Mouse (Mus musculus): ENCODE data around the gene Fam222b.
"Not testable (repeated sequence)": the region's sequence is repeated elsewhere in the genome, so short reads cannot be mapped to it uniquely, and the experiment has no call there.

Gene Fam222b

DNA sequence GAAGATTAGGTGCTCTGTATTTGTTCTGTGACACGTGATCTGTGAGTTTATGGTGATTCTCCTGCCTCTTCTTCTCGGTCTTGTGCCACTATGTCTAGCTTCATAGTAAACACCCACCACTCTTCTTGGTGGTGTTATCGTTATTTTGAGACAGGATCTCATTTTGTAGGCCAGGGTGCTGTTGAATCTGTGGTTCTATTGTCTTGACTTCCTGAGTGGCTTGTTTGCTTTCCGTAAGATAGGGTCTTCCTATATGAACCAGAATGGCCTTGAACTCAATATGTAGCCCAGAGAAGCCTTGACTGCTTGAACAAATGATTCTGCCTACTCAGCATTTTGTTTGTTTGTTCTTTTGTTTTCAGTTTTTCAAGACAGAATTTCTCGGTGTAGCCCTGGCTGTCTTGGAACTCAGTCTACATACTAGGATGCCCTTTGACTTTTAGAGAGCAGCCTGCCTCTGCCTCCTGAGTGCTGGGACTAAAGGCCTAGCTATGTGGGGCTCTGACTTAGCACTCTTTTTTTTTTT lies 6.6 kb upstream of the Fam222b start:
- no peak for DNase-seq (ENCODE audit: low spot score)

DNA sequence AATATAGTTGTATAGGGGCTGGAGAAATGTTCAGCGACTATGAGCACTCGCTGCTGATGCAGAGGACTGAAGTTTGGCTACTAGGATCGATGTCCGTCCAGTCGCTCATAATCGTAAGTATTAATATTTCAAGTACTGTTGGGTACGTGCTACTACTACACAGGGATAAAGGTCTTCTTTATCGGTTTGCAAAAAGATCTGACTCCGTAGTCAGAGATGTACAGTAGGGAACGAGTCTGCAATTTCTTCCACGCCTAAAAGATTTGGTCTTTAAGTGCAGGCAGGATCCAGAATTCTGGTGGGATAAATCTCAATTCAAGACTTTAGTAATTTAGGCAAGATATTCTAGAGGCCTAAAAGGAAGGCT lies 340 bp upstream of the Fam222b start:
- DNase-seq (ENCODE audit: low spot score): no peak

DNA sequence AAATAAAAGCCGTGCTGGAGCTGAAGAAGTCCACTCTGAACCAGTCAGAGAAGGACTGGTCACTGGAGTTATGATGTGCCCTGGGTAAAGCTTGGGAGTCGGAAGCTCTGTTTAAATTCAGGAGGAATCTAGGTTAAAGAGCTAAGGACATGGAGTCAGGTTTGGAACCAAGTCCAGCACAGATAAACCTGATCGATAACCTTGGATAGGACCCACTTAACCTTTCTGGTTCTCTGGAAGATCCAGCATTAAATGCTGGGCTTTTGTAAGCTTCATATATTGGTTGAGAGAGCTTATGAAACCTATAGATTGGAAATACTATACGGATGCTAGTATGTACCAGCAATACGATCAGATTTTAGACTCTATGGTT lies 670 bp downstream of the Fam222b start:
- no peak for DNase-seq (ENCODE audit: low spot score)

DNA sequence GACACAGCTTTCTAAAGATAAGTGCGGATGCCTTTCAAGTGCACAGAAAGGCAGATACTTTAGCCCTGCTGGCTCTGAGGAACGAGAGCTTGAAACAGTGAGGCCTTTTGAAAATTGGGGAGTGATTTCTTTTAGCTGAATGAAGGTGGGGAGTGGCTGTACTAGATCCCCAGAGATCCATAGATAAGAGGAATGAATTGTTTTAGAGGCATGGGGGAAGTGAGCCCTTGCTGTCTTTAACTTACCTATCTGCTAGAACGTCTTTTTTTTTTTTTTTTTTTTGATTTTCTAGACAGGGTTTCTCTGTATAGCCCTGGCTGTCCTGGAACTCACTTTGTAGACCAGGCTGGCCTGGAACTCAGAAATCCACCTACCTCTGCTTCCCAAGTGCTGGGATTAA lies 2.6 kb downstream of the Fam222b start:
- no peak for DNase-seq (ENCODE audit: low spot score)

DNA sequence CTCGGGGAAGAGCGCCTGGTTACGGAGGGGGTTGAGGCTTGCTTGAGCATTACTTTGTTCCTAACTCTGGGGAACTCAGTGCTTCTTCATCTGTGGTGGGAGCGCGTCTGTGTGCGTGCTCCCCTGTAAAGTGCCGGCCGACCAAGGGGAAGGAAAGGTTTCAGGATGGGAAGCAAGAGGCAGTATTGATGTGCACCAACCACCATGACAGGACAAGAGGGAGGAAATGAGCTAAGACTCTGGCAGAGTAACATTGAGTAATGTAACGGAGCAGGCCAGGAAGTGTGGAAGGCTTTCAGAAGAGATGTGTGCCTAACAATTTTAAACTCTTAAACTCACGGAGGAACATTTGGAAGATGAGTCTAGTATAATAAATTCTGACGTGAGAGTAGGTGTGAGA lies 6.3 kb downstream of the Fam222b start:
- no peak for DNase-seq (ENCODE audit: low spot score)

DNA sequence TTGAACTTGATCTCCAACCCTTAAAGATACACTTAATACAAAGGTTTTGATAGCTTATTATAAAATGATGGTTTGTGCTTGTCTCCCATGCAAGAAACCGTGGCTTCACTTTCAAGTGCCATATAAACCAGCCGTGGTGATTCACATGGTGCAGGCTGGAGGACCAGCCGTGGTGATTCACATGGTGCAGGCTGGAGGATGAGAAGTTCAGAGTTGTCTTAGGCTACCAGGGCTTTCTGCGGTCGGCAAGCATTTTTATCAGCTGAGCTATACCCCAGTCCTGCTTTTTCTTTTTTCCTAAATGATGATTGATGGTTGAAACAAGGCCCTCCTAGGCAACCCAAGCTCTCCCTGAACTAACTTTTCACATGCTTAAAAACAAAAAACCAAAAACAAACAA lies 7.7 kb downstream of the Fam222b start:
- DNase-seq (ENCODE audit: low spot score): no peak

DNA sequence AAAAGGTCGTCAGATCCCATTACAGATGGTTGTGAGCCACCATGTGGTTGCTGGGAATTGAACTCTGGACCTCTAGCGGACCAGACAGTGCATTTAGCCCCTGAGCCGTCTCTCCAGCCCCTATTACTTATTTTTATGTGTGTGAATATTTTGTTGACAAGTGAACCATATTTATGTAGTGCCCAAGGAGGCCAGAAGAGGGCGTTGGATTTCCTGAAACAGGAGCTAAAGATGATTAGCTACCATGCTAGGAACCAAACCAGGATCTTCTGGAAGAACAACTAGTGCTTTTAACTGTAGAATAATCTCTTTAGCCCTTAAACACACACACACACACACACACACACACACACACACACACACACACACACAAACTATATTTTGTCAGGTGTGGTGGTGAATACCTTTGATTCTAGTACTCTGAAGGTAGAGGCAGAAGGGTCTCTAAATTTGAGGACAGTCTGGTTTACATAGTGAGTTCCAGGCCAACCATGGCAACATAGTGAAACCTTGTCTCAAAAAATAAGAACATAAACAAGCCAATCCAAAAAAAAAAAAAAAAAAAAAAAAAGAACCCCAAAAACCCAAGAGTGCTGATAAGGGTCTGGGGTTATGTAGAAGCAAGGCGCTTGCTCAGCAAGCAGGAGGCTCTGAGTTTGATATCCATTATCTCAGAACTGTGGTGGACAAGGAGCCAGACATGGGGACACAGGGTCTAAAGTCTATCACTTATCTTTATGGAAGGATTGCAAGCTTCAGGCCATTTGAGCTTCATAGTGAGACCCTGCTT lies 8.7 kb downstream of the Fam222b start:
- DNase-seq (ENCODE audit: low spot score): peak; percentile 20

DNA sequence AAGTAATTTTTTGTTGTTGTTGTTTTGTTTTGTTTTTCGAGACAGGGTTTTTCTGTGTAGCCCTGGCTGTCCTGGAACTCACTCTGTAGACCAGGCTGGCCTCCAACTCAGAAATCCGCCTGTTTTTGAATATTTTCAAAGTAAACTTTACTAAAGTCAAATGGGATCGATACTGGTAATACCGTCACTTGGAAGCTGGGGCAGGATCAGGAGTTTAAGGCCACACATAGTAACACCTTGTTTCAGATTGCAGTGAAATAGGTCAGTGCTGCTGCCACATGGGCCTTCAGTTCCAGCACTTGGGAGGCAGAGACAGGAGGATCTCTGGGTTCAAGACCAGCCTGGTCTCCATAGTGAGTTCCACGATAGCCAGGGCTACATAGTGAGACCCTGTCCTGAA lies 10.0 kb downstream of the Fam222b start:
- DNase-seq (ENCODE audit: low spot score): no peak

DNA sequence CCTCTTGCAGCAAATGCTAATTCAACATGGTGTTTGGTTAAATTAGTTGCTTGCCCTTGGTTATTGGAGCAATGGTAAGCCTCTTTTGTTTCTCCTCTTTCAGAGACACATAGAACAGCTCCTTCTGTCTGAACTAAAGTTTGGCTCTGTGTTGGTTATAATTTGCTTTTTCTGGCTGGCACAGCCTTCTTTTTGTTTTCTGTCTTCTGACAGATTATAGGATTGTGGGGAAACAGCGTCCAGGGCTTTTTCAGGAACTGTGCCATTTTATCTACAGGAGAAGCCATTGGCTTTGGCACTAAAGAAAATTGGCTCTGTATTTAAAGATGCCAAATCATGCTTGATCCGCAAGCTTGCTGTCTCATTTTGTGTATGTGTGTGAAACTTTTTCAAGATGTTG lies 19.2 kb downstream of the Fam222b start:
- no peak for DNase-seq (ENCODE audit: low spot score)

DNA sequence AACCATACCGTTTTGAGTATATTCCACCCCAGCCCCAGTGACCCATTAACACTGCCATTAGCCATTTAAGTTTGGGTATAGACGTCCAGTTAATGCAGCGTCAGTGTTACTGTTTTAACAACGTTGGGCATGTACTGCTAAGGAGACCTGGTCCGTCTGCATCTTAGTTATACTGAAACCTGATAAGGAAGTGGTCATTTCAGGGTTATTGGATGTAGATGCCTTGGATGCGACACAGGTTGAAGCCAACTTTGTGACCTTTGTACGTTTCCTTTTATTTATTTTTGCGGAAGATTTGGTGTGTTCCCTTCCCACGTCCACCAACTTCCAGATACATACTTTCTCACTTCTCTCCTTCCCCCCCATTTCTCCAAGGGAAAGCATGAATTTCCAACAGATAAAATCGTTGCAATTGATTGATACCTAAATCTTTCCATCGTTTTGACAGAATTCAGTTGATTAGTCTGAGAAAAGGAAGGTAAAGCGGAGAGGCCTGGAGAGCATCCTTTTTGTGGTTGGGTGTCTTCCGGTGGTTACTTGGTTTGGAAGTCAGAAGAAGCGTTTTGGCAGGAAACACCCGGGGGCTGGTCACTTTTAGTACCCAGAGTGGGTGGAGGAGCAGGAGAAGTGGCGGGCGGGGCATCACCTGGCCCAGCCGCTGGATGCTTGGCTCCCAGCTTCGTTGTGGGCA lies 20.4 kb downstream of the Fam222b start:
- no peak for DNase-seq (ENCODE audit: low spot score)

DNA sequence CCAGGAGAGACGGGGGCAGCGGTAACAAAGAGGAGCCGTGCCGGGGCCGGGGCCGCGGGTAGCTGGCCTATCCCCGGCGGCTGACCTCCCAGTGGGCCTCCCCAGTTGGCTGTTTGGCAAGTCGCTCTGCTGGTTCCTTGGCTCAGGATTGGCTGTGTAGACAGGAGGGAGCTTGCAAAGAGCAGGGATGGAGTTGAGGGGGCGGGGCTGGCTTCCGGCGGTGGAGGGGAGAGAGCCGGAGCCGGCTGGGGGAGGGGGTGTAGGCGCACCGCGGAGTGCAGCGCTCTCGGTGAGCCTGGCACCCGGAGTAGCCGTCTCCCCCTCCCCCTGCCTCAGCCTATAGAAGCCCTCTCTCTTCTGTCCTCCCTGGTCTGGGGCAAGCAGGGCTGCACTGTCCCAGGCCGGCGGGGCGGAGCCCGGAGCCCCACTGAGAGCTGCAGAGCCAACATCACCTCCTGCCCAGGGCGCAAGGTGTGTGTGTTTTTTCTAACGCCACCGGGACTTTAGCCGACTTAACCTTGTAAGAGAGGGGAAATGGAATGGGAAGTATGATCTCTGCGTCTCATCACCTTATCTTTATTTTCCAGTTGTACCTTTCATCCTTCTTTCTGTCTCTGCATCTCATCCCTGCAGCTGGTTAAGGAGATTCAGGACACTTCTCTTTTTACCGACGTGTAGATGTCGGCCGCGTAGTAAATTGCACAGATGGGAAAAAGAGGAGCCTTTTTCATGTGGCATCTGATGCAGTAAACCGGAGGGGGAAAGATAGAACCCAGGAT lies 21.1 kb downstream of the Fam222b start:
- peak; percentile 96 for DNase-seq (ENCODE audit: low spot score)

DNA sequence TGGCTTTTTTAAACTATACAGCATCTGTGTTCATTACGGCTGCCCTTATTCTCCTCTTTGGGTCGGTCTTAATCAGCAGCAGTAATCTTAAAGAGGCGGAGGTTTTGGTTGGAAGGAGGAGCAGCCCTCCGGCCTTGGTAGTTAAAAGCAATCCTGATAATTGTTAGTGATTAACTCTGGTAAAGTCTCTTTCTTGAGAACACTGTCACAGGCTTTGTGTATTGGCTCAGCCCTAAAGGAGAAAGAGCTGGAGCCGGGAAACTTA lies 21.6 kb downstream of the Fam222b start:
- peak; percentile 17 for DNase-seq (ENCODE audit: low spot score)

DNA sequence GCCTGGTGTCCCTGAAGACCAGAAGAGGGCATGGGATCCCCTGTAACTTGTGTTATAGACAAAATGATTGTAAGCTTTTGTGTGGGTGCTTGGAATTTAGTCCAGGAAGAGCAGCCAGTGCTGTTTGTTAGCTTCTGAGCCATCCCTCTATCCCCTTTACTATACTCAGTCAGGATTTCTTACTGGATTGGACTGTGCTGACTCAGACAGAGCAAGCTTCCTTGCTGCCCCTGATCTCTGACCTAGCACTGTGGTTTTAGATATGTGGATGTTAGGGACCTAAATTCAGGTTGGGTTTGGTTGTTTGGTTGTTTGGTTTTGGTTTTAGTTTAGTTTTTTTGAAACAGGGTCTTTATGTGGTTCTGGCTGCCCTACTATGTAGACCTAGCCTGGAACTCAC lies 24.0 kb downstream of the Fam222b start:
- no peak for DNase-seq (ENCODE audit: low spot score)

DNA sequence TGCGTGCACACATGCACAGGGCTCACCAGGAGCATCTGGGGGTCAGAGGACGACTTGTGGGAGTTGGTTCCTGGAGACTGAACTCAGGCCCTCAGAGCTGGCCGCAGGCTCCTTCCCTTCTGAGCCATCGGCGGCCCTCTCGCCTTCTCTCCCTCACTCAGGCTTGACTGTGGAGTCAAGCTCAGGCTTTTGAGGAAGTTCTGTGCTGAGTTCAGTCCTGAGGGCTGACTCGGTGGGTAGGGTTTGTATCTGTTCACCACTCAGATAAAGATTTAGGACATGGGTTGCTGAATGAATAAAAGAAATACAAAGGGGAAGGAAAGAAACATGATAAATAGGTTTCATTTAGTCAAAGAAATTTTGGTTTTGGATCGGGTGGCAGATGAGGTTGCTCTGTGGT lies 25.4 kb downstream of the Fam222b start:
- no peak for DNase-seq (ENCODE audit: low spot score)

DNA sequence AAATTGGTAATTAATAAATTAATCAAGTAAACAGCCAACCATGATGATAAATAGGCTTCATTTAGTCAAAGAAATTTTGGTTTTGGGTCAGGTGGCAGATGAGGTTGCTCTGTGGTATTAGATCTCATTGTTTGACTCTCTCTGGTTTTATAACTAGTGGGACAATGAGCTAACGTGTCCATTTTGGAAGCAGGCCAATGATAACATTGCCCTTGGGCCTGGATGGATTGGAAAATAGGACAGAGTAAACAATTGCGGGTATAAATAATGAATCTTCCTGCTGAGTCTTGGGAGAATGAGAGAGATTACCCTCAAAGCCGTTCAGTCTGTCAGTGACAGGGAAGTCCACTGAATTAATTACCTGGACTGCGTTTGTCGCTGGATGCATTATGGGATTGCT lies 26.7 kb downstream of the Fam222b start:
- DNase-seq (ENCODE audit: low spot score): no peak

DNA sequence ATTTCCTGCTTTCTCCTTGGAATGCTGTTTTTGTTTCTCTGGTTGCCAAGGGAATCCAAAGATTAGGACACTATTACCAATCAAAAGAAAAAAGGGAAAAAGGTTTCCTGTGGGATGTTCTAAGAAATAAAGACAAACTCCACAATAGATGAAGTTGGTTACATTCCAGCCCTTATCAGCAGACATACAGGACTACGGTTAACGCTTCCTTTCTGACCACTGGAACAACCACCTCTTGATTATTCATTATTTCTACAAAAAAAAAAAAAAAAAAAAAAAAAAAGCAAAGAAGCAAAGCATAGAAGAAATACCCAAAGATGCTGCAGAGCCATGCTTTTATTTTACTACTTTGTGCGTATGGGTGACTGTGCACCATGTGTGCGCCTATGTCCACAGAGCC lies 28.4 kb downstream of the Fam222b start:
- DNase-seq (ENCODE audit: low spot score): no peak

DNA sequence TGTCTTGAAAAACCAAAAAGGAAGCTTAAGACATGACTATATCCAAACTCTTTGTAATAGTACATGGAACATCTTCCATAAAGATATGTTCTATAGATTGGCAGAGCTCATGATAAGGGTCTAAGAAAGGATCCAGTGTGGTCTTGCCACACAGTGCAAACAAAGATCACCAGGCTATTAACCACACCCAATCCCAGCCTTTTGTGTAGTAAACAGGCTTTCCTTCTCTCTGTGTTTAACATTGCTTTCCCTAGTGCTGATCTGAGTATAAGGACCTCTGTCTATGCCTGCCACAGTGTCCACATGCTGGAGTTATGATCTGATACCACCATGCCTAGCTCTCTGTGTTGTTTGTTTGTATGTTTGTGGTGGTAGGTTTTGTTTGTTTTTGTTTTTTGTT lies 29.3 kb downstream of the Fam222b start:
- DNase-seq (ENCODE audit: low spot score): no peak

DNA sequence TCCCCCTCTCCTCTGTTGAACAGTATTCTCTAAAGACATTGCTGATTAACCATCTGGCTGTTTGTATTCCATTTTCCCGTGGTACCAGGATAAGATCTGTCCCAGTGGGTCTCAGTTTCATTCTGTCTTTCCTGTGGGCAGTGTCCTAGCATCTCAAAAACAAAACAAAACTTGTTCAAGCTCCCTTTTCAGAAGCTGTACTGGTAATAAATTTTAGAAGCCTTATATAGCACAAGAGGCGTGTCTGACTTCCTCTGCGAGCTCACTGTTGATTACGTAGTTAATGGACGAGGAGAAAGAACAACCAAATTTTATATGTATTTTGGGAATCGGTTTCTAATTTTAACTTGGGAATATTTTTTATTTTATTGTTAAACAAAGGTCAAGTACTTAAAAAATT lies 31.2 kb downstream of the Fam222b start:
- no peak for DNase-seq (ENCODE audit: low spot score)

DNA sequence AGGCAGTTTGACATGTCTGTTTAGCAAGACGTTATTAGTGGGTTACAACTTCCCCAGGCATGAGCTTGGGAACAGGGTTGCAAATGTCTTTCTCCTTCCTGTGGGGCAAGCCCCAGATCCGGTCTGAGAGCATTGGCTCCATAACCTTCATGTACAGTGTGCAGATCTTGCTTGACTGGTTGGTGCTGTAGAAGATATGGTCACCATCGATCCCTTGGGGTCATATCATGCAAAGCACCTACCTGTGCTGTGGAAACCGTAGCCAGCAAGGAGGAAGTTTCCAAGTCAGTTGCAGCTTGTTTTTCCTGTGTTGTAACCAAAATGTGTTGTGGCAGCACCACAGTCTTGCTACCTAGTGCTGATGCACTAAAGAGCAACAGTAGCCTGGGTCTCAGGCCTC lies 32.3 kb downstream of the Fam222b start:
- no peak for DNase-seq (ENCODE audit: low spot score)

DNA sequence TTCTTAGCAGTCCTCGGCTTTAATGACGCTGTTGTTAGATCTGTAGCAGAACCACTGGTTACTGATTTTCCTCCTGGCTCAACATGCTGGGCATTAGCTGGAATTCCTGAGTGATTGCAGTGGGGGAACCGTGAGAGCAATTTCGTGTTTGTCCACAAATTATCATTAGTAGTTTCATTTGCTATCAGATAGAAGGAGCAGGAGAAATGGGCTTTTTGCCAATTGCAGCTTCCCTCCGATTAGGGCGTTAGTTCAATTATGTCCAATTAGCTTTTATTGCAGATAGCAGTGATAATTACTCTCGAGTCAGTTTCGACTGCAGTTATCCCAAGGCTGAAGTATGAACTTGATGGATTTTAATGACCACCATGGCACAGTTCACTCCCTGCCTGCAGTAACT lies 35.0 kb downstream of the Fam222b start:
- peak; percentile 10 for DNase-seq (ENCODE audit: low spot score)

DNA sequence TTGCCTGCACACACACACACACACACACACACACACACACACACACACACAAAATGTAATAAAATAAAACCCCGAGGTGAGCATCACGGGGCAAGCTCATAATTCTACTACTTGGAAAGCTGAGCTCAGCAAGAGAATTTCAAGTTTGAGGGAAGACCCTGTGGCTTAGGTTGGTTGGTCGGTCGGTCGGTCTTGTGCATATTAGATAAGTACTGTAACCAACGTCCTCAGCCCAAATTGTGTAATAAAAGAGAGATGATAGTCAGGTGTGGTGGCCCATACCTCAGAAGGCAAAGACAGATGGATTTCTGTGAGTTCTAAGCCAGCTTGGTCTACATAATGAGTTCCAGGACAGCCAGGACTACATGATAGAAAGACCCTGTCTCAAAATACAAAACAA lies 39.5 kb downstream of the Fam222b start:
- no peak for DNase-seq (ENCODE audit: low spot score)

DNA sequence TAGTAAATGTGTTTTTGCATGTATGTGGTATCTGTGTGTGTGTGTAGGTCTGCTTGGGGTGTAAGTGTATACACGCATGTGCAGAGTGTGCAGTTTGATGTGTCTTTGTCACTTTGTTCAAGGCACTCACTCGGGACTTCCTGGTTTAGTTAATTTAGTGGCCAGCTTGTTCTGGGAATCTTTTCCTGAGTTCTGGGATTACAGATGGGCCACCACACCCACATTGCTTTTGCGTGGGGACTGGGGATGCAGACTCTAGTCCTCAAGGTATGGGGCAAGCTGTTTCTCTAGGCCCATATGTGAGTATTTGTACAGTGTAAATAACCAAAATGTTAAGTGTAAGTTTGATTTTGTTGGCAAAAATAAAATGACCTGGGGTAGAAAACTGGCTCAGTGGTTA lies 39.9 kb downstream of the Fam222b start:
- DNase-seq (ENCODE audit: low spot score): no peak

DNA sequence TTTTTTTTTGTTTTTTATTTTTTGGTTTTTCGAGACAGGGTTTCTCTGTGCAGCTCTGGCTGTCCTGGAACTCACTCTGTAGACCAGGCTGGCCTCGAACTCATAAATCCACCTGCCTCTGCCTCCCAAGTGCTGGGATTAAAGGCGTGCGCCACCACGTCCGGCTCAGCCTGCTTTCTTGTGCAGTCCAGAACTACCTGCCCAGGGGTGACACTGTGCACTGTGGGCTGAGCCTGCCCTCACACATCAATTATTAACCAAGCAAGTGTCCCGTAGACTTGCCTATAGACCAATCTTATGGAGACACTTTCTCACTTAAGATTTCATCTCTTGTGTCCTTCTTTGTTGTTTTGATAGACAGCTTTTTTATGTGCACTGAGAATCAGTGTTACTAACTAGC lies 40.9 kb downstream of the Fam222b start:
- not testable (repeated sequence) for DNase-seq (ENCODE audit: low spot score)

Data from retina, embryonic 14.5 days (tissue).